In the genomic region with DNA sequence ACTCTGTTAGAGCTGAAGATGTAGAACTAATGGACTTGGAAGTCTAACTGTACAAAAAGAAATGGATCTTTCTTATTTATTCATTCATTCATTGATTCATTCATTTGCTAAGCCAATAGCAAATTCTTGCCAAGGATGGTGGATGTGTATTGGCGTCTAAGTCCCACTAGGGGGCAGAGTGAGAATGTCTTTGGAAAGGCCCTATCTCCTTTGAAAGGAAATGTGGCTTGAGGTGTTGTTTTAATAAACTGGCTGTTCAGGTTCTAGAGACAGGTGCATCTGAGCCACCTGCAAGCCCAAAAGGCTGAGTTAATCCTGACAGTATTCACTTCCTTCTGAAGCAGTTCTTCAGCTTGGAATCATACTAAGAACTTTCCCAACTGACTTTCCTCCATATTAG, we compare ENCODE assay signal across 8 mouse cellular contexts. TPM values are rescaled to one million over a fixed set of nuclear protein-coding genes. Genes with fewer than 3 reads are reported as not detected.
A peak's percentile ranks its signal among the peaks of the same experiment; 100 is the strongest.
DNase-seq lines count a peak whose midpoint lies in the region; ATAC-seq and TF ChIP-seq lines count a peak whose summit lies in the region.

No protein-coding gene starts in this region.

- no peaks in the 10 kb centered on the region for H3K4me1 ChIP-seq in spleen, adult 2 months (ENCODE audit: control insufficient read depth, insufficient read depth, insufficient read length)

- TF ChIP-seq CTCF in spleen, adult 2 months (IDR thresholded peaks at IDR 0.05; ENCODE audit: extremely low read depth, insufficient read depth, insufficient read length, insufficient replicate concordance): peak; percentile 13; the same call in 1 of the 2 replicates

- no peak for TF ChIP-seq POLR2A in spleen, adult 2 months (IDR thresholded peaks at IDR 0.05; ENCODE audit: low read depth, low read length)

- H3K27ac ChIP-seq in spleen, adult 2 months (ENCODE audit: insufficient read depth, low read length): no peak overlapping the region

- WGBS in spleen, adult 2 months: 0% methylated on average over 1 of the region's 1 CpGs

- H3K4me3 ChIP-seq in spleen, adult 2 months (ENCODE audit: extremely low read depth, insufficient read depth, insufficient read length): no peak overlapping the region

- 0 out of 2 replicates have a peak, but pooled peaks have one; percentile 37 for ATAC-seq in megakaryocyte-erythroid progenitor cell, adult 5-6 weeks (replicated peaks; ENCODE audit: low FRiP score, low TSS enrichment, poor library complexity, severe bottlenecking)

- H3K36me3 ChIP-seq in spleen, adult 2 months (ENCODE audit: control insufficient read depth, insufficient read depth, low read length): no peaks in the 10 kb centered on the region

- no peaks in the 10 kb centered on the region for H3K27me3 ChIP-seq in spleen, adult 2 months (ENCODE audit: control insufficient read depth, insufficient read depth, low read length)

- peak; percentile 50 for DNase-seq in heart, adult 8-10 months (ENCODE audit: low spot score)
- no peak for DNase-seq in heart, adult 11 months
- peak; percentile 4 to 17 for DNase-seq in spleen, adult 2 months (ENCODE audit: low read depth in 1 of 2, low spot score in 2 of 2)
- no peak for DNase-seq in spleen, adult 12 weeks (ENCODE audit: low spot score)
- DNase-seq in c-Kit-positive CD71-negative TER-119-negative erythroid progenitor cells, embryonic 14.5 days (ENCODE audit: low read depth): peak; percentile 39
- DNase-seq in heart, postnatal 4 days: peak; percentile 58
- DNase-seq in gastrocnemius, postnatal 4 days (ENCODE audit: low spot score in 2 of 2): no peak

RNA-seq across cellular contexts. Expression of gene P4ha3, which starts 5.5 kb away (rescaled TPM):
- under 1 TPM in 3 of 4 experiments, not detected in 1; 0.12 to 0.29 (median 0.16) TPM for total RNA-seq in heart, adult 8-10 months (2022)
- 0.36 and 0.55 TPM in 2 replicates for polyA plus RNA-seq in spleen, adult 2 months (2012; rRNA removed)
- total RNA-seq in heart, postnatal 4 days (2021): 10 to 100 TPM; 10.5 to 11.1 TPM
- total RNA-seq in megakaryocyte-erythroid progenitor cell, adult 5-6 weeks (2014; fragmentation: Nextera tagmentation): not detected in 2 replicates
- 0.38 TPM in 1 of 2 replicates, not detected in the other for total RNA-seq in megakaryocyte-erythroid progenitor cell, adult 5-6 weeks (2017)
- 10 to 100 TPM; 15.2 to 17.6 TPM for total RNA-seq in gastrocnemius, postnatal 4 days (2021)

RNA-seq across cellular contexts. Expression of gene Pgm2l1, which starts 52.6 kb away (rescaled TPM):
- total RNA-seq in heart, adult 8-10 months (2022): 1 to 10 TPM; 5.5 to 7.9 (median 7.2) TPM
- 3.9 and 4.0 TPM in 2 replicates for polyA plus RNA-seq in spleen, adult 2 months (2012; rRNA removed)
- 1 to 10 TPM; 5.6 to 6.1 TPM for total RNA-seq in heart, postnatal 4 days (2021)
- total RNA-seq in megakaryocyte-erythroid progenitor cell, adult 5-6 weeks (2014; fragmentation: Nextera tagmentation): 11.6 and 21.7 TPM in 2 replicates
- 13.7 and 18.0 TPM in 2 replicates for total RNA-seq in megakaryocyte-erythroid progenitor cell, adult 5-6 weeks (2017)
- 10 to 100 TPM in 1 of 2 experiments, 1 to 10 TPM in 1; 9.4 to 10.2 TPM for total RNA-seq in gastrocnemius, postnatal 4 days (2021)

Comparison
In these comparisons a context has a peak if more than half of its experiments do, and no peak if none do; other contexts are left out.
1. DNase-seq: peak in heart, adult 8-10 months (single experiment), spleen, adult 2 months (2 of 2), c-Kit-positive CD71-negative TER-119-negative erythroid progenitor cells, embryonic 14.5 days (single experiment) and heart, postnatal 4 days (single experiment); none in heart, adult 11 months (single experiment), spleen, adult 12 weeks (single experiment) and gastrocnemius, postnatal 4 days (0 of 2).
2. RNA of gene P4ha3, which starts 5.5 kb away (total RNA-seq): 15.2 to 17.6 TPM in gastrocnemius, postnatal 4 days and 10.5 to 11.1 TPM in heart, postnatal 4 days; 0.12 to 0.29 TPM in heart, adult 8-10 months and 0.38 TPM in megakaryocyte-erythroid progenitor cell, adult 5-6 weeks; every median in the first group is over 4 times any median in the second.